Mouse (Mus musculus) heart, adult 2 months (tissue): ENCODE measurements at regions not wholly inside any gene's neighbourhood (a gene's known extent, or its start where the extent isn't known, plus 50 kb on each side); places are given as distances from the start of the nearest gene placed in this dataset.

Experiments used
- CTCF ChIP-seq: fragments of 200-600 bp; IDR thresholded peaks from 2 replicates; pipeline ENCODE4 v1.8.1; 2022; ENCODE audit warnings: antibody characterized with exemption, mild to moderate bottlenecking, moderate library complexity
- EP300 ChIP-seq: fragments of 200-500 bp; IDR thresholded peaks from 2 replicates; pipeline ENCODE4 v1.6.1; 2011; ENCODE audit warnings: low read depth, low read length, control low read depth; ENCODE audit not compliant: insufficient read depth

DNA sequence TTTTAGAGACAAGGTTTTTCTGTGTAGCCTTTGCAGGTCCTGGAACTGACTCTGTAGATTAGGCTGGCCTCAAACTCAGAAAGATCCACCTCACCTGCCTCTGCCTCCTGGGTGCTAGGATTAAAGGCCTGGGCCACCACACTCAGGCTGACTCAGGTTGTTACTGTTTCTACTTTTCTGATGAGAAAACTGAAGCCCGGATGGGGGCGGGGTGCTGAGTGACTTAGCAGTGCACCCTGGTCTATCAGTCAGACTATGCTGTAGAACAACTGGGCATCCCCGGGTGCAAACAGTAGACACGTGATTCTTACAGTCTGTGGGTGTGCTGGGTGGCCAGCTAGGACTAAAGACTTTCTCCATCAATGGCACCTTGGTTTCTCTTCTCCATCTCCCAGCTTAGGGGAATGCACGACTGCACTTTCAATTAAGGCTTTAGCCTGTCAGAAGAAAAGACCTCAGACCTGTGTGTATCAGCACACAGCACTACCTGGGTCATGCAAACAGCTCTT, 55.1 kb upstream of the Lrp8 start:
- TF ChIP-seq CTCF (no peak), EP300 (no peak)
